In genomic region chr15:20669507-20669906, GRCm38 (mm10) we compare ENCODE assay signal across 27 mouse cellular contexts. TPM values are rescaled to one million over a fixed set of nuclear protein-coding genes. Genes with fewer than 3 reads are reported as not detected.
"Had no signal": no experiment of that assay in that cellular context is flagged by ENCODE, and none has a peak within 500 bp of the region (broad histone marks: within the 10 kb centered on the region; RNA-seq: fewer than 3 reads in every experiment).

No protein-coding gene starts in this region.

RNA-seq across cellular contexts. Expression of gene Acot10, which starts 3.0 kb away (rescaled TPM):
- total RNA-seq: heart, postnatal 10 days; heart, postnatal 14 days; heart, postnatal 25 days; heart, postnatal 36 days; heart, postnatal 4 days; hematopoietic stem cell, adult 5-6 weeks; hindbrain, postnatal 0 days; layer of hippocampus, adult 18-20 months; layer of hippocampus, adult 2 months; layer of hippocampus, adult 8-10 months; layer of hippocampus, postnatal 10 days; layer of hippocampus, postnatal 14 days; layer of hippocampus, postnatal 25 days; layer of hippocampus, postnatal 36 days; left cerebral cortex, adult 18-20 months; left cerebral cortex, adult 2 months had no signal
- polyA plus RNA-seq: heart, embryonic 12.5 days; heart, embryonic 13.5 days; heart, embryonic 14.5 days; hindbrain, embryonic 11.5 days; intestine, embryonic 14.5 days; intestine, embryonic 15.5 days; intestine, embryonic 16.5 days; kidney, adult 2 months; kidney, embryonic 14.5 days; kidney, embryonic 15.5 days; large intestine, adult 2 months had no signal
